Mouse (Mus musculus): ENCODE data around the gene Rps29. TPM values are rescaled to one million over a fixed set of nuclear protein-coding genes. Genes with fewer than 3 reads are reported as not detected.

The Rps29 gene
- total and polyA plus RNA-seq, 3 experiments: 450 to 5,133 (median 1,410) TPM

GRCm38 (mm10) chr12:69157107-69157506, 1.9 kb downstream of the Rps29 start (continued):
- TF ChIP-seq USF2 (IDR thresholded peaks at IDR 0.05; ENCODE audit: borderline replicate concordance in 1 of 2, insufficient read depth in 1 of 2, low read depth in 1 of 2, low read length in 2 of 2) (no peak; a peak in 1 of 4 replicates), GATA1 (IDR thresholded peaks at IDR 0.05; ENCODE audit: low read depth, low read length) (no peak), ZKSCAN1 (IDR thresholded peaks at IDR 0.05; ENCODE audit: low read depth, low read length) (no peak), TCF12 (IDR thresholded peaks at IDR 0.05; ENCODE audit: low read depth, low read length) (no peak), NRF1 (IDR thresholded peaks at IDR 0.05; ENCODE audit: insufficient read depth, low read depth, low read length, poor library complexity, severe bottlenecking) (no peak), EP300 (IDR thresholded peaks at IDR 0.05; ENCODE audit: low read depth in 1 of 2, low read length in 2 of 2) (no peak), NELFE (IDR thresholded peaks at IDR 0.05; ENCODE audit: low read depth, low read length) (no peak), POLR2AphosphoS2 (IDR thresholded peaks at IDR 0.05; ENCODE audit: low read length) (peak; percentile 20; the same call in 1 of the 2 replicates), CHD1 (IDR thresholded peaks at IDR 0.05; ENCODE audit: low read depth, low read length) (0 out of 2 replicates have a peak, but pooled peaks have one; percentile 34), SMC3 (IDR thresholded peaks at IDR 0.05; ENCODE audit: low read depth, low read length) (no peak), POLR2A (IDR thresholded peaks at IDR 0.05; ENCODE audit: control insufficient read depth in 1 of 2, insufficient read depth in 1 of 2, low read depth in 1 of 2, low read length in 2 of 2, poor library complexity in 1 of 2) (peak; percentile 4 to 48; a peak in 2 of 4 replicates), MAFK (IDR thresholded peaks at IDR 0.05; ENCODE audit: borderline replicate concordance, low read depth, low read length) (no peak), MAZ (IDR thresholded peaks at IDR 0.05; ENCODE audit: low read depth, low read length) (no peak)

GRCm38 (mm10) chr12:69156436-69156835, 2.5 kb downstream of the Rps29 start:
- Histone ChIP-seq H3K4me3 (ENCODE audit: control insufficient read depth in 1 of 2, insufficient read depth in 1 of 2, low read depth in 2 of 2, low read length in 2 of 2) (no peak overlapping the region), H3K27me3 (ENCODE audit: control insufficient read depth in 1 of 2, insufficient read depth in 2 of 2, low read length in 2 of 2) (no peaks in the 10 kb centered on the region), H3K9ac (ENCODE audit: control insufficient read depth, low read depth, low read length, poor library complexity, severe bottlenecking) (no peak overlapping the region), H3K4me1 (ENCODE audit: control insufficient read depth in 1 of 2, insufficient read depth in 2 of 2, low read length in 2 of 2) (peaks cover 0 to 7% of the 10 kb centered on the region in 2 experiments; a peak in 3 of 4 replicates), H3K79me2 (ENCODE audit: control insufficient read depth, insufficient read depth, low read length, poor library complexity) (peaks cover 11% of the 10 kb centered on the region), H3K9me3 (replicated peaks; ENCODE audit: insufficient read depth, low read length) (no peaks in the 10 kb centered on the region), H3K36me3 (ENCODE audit: control insufficient read depth in 1 of 2, insufficient read depth in 2 of 2, low read length in 2 of 2) (peaks cover 8 to 17% of the 10 kb centered on the region in 2 experiments), H3K27ac (ENCODE audit: control insufficient read depth, low read depth, low read length) (no peak overlapping the region)
- DNase-seq (ENCODE audit: low read depth, low spot score): peak; percentile 53
- TF ChIP-seq POLR2AphosphoS2 (IDR thresholded peaks at IDR 0.05; ENCODE audit: low read length) (peak; percentile 71), MYB (IDR thresholded peaks at IDR 0.05; ENCODE audit: low read depth, low read length) (no peak), POLR2A (IDR thresholded peaks at IDR 0.05; ENCODE audit: control insufficient read depth in 1 of 2, insufficient read depth in 1 of 2, low read depth in 1 of 2, low read length in 2 of 2, poor library complexity in 1 of 2) (peak in 1 of 2 experiments; percentile 62; a peak in 2 of 4 replicates)

GRCm38 (mm10) chr12:69155923-69156322, 3.1 kb downstream of the Rps29 start:
- peaks cover 0 to 7% of the 10 kb centered on the region in 2 experiments; a peak in 3 of 4 replicates for H3K4me1 ChIP-seq (ENCODE audit: control insufficient read depth in 1 of 2, insufficient read depth in 2 of 2, low read length in 2 of 2)
- H3K27me3 ChIP-seq (ENCODE audit: control insufficient read depth in 1 of 2, insufficient read depth in 2 of 2, low read length in 2 of 2): no peaks in the 10 kb centered on the region
- H3K4me3 ChIP-seq (ENCODE audit: control insufficient read depth in 1 of 2, insufficient read depth in 1 of 2, low read depth in 2 of 2, low read length in 2 of 2): no peak overlapping the region
- no peak overlapping the region for H3K27ac ChIP-seq (ENCODE audit: control insufficient read depth, low read depth, low read length)
- H3K36me3 ChIP-seq (ENCODE audit: control insufficient read depth in 1 of 2, insufficient read depth in 2 of 2, low read length in 2 of 2): peaks cover 8 to 17% of the 10 kb centered on the region in 2 experiments
- H3K79me2 ChIP-seq (ENCODE audit: control insufficient read depth, insufficient read depth, low read length, poor library complexity): peaks cover 11% of the 10 kb centered on the region
- H3K9me3 ChIP-seq (replicated peaks; ENCODE audit: insufficient read depth, low read length): no peaks in the 10 kb centered on the region
- H3K9ac ChIP-seq (ENCODE audit: control insufficient read depth, low read depth, low read length, poor library complexity, severe bottlenecking): no peak overlapping the region
- DNase-seq (ENCODE audit: low read depth, low spot score): peak; percentile 57
- no peak for TF ChIP-seq NRF1 (IDR thresholded peaks at IDR 0.05; ENCODE audit: insufficient read depth, low read depth, low read length, poor library complexity, severe bottlenecking)
- no peak for TF ChIP-seq POLR2A (IDR thresholded peaks at IDR 0.05; ENCODE audit: control insufficient read depth in 1 of 2, insufficient read depth in 1 of 2, low read depth in 1 of 2, low read length in 2 of 2, poor library complexity in 1 of 2)
- no peak for TF ChIP-seq BHLHE40 (IDR thresholded peaks at IDR 0.05; ENCODE audit: borderline replicate concordance, low read depth, low read length)
- no peak for TF ChIP-seq MEF2A (IDR thresholded peaks at IDR 0.05; ENCODE audit: extremely low read depth, insufficient replicate concordance, low read depth, low read length, poor library complexity, severe bottlenecking)
- no peak for TF ChIP-seq JUND (IDR thresholded peaks at IDR 0.05; ENCODE audit: low read depth, low read length)
- no peak; the same call in 1 of the 2 replicates for TF ChIP-seq MYB (IDR thresholded peaks at IDR 0.05; ENCODE audit: low read depth, low read length)
- TF ChIP-seq TAL1 (IDR thresholded peaks at IDR 0.05; ENCODE audit: low read length): no peak
- 0 out of 2 replicates have a peak, but pooled peaks have one; percentile 15 for TF ChIP-seq HCFC1 (IDR thresholded peaks at IDR 0.05; ENCODE audit: low read depth, low read length)
- TF ChIP-seq SMC3 (IDR thresholded peaks at IDR 0.05; ENCODE audit: low read depth, low read length): no peak
- 0 out of 2 replicates have a peak, but pooled peaks have one; percentile 7 for TF ChIP-seq CHD2 (IDR thresholded peaks at IDR 0.05; ENCODE audit: low read length)
- no peak for TF ChIP-seq USF2 (IDR thresholded peaks at IDR 0.05; ENCODE audit: borderline replicate concordance in 1 of 2, insufficient read depth in 1 of 2, low read depth in 1 of 2, low read length in 2 of 2)
- TF ChIP-seq UBTF (IDR thresholded peaks at IDR 0.05; ENCODE audit: borderline replicate concordance, insufficient read depth, low read depth, low read length): no peak
- TF ChIP-seq TCF12 (IDR thresholded peaks at IDR 0.05; ENCODE audit: low read depth, low read length): no peak
- TF ChIP-seq SIN3A (IDR thresholded peaks at IDR 0.05; ENCODE audit: low read length): no peak
- no peak for TF ChIP-seq GABPA (IDR thresholded peaks at IDR 0.05; ENCODE audit: low read depth, low read length)
- no peak for TF ChIP-seq E2F4 (IDR thresholded peaks at IDR 0.05; ENCODE audit: borderline replicate concordance, low read depth, low read length)
- TF ChIP-seq MXI1 (IDR thresholded peaks at IDR 0.05; ENCODE audit: low read depth, low read length): no peak
- no peak for TF ChIP-seq ZC3H11A (IDR thresholded peaks at IDR 0.05; ENCODE audit: low read depth, low read length)
- peak; percentile 47; the same call in 1 of the 2 replicates for TF ChIP-seq POLR2AphosphoS2 (IDR thresholded peaks at IDR 0.05; ENCODE audit: low read length)

All from MEL (cell line).